Mouse (Mus musculus) brain, embryonic 14.5 days (tissue): Measurements from ENCODE around the gene Tmem255b.

ENCODE experiments used
- CTCF ChIP-seq: fragments of 200-500 bp; IDR thresholded peaks from 2 replicates; pipeline ENCODE4 v1.5.1; 2012; ENCODE audit warnings: inconsistent platforms, mild to moderate bottlenecking, moderate library complexity, borderline replicate concordance; ENCODE audit not compliant: insufficient read depth, insufficient read length; ENCODE audit errors: extremely low read depth
- POLR2A ChIP-seq: fragments of 200-500 bp; IDR thresholded peaks from 2 replicates; pipeline ENCODE4 v1.6.1; 2012; ENCODE audit warnings: mild to moderate bottlenecking, inconsistent platforms, borderline replicate concordance; ENCODE audit not compliant: poor library complexity, insufficient read depth, insufficient read length, severe bottlenecking; ENCODE audit errors: extremely low read depth

DNA sequence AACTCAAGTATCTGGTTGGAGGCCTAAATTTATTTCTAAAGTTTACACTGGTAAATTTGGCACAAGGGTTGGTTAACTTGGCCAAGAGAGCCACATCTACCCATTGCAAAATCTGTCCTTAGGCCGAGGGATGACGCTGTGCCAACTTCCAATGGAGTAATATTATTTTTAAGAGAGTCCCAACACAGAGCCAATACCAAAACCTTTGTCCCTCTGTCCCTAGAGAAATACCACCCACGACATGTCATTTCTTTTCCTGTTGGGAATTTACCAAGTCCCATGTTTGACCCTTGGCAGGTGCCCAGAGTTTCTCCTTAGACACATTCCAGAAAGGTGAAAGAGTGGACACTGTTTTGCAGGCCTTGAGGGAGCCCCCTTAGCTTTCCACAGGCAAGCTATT lies 46.6 kb downstream of the Tmem255b start:
- no peak for TF ChIP-seq POLR2A
- no peak for TF ChIP-seq CTCF
